Mouse (Mus musculus): ENCODE measurements around the gene Slco4c1. TPM values are rescaled to one million over a fixed set of nuclear protein-coding genes. Genes with fewer than 3 reads are reported as not detected.

The Slco4c1 gene
- polyA plus RNA-seq, 1 experiment from 2014 or later: 0.52 TPM

DNA sequence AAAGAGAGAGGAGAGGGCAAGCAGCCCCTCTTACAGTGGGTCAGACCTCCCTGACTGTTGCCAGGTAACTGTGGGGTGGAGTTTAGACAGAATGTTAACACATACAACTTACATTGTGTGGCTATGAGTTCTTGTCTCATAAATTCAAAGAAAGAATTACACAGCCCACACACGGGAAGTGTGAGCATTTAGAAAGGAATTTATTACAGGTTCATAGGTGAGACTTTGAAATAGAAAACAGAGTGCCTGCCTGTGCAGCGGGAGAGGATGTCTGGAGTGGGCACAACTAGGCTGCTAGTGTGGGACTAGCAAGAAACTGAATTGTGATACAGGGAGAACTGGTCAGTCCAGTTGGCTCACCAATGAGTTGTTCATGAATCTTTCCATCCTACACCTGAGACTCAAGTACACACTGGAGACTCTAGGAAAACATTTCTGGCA, 66.7 kb downstream of the Slco4c1 start:
- Histone ChIP-seq H3K4me1 (ENCODE audit: control insufficient read depth, insufficient read depth, low read length) (no peaks in the 10 kb centered on the region), H3K4me2 (ENCODE audit: low read depth, low read length) (no peak overlapping the region), H3K36me3 (replicated peaks; ENCODE audit: control insufficient read depth, insufficient read depth, low read depth, low read length) (no peaks in the 10 kb centered on the region), H3K9me3 (replicated peaks; ENCODE audit: control insufficient read depth, low read length) (no peaks in the 10 kb centered on the region), H3K4me3 (ENCODE audit: low read depth, low read length) (no peak overlapping the region), H3K27ac (replicated peaks; ENCODE audit: low read depth, low read length) (no peak overlapping the region), H3K9ac (replicated peaks; ENCODE audit: low read length) (no peak overlapping the region), H3K27me3 (ENCODE audit: control insufficient read depth, insufficient read depth, low read length) (no peaks in the 10 kb centered on the region)
- 73% methylated on average over 2 of the region's 2 CpGs for WGBS
- ATAC-seq (replicated peaks; ENCODE audit: insufficient number of reproducible peaks, low FRiP score, low TSS enrichment, low read depth): 0 out of 2 replicates have a peak, but pooled peaks have one; percentile 59
- no peak for DNase-seq (ENCODE audit: low spot score)

DNA sequence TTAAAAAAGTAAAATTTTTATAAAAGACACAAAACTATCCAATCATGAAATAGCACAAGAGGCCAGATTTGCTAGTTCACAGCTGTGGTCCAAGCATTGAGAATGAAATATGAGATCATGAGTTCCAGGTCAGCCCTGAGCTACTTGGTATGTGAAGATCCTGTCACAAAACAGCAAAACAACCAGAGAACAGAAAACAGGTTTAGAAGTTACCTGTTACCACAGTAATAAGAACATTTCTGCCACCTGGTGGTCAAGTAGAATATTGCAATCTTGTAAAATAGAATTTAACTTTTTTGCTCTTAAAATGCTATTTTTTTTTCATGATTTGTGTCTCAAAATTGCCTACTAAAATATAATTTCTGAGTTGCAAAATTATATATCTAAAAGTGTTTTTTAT, 70.4 kb downstream of the Slco4c1 start:
- Histone ChIP-seq H3K4me3 (ENCODE audit: low read depth, low read length) (no peak overlapping the region), H3K9me3 (replicated peaks; ENCODE audit: control insufficient read depth, low read length) (no peaks in the 10 kb centered on the region), H3K27ac (replicated peaks; ENCODE audit: low read depth, low read length) (no peak overlapping the region), H3K9ac (replicated peaks; ENCODE audit: low read length) (no peak overlapping the region), H3K4me1 (ENCODE audit: control insufficient read depth, insufficient read depth, low read length) (no peaks in the 10 kb centered on the region), H3K27me3 (ENCODE audit: control insufficient read depth, insufficient read depth, low read length) (no peaks in the 10 kb centered on the region), H3K4me2 (ENCODE audit: low read depth, low read length) (no peak overlapping the region), H3K36me3 (replicated peaks; ENCODE audit: control insufficient read depth, insufficient read depth, low read depth, low read length) (no peaks in the 10 kb centered on the region)
- ATAC-seq (replicated peaks; ENCODE audit: insufficient number of reproducible peaks, low FRiP score, low TSS enrichment, low read depth): no peak
- DNase-seq (ENCODE audit: low spot score): peak; percentile 80

DNA sequence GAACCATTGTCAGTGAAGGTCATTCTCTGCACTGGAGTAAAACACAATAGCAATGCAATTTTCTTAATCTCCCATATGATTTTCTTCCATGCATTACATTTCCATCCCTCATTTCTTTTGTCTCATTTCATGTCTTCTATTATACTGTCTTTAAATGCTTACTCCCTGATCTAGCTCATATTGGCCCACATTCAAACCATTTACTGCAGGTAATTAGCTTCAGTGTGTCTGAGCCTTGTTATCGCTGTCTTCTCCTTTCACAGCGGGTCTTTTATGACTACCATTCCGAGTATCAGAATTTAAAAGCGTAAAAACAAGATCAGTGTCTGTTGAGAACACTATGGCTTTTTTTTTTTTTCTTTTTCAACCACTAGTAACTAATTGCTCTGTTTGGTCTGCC, 77.3 kb downstream of the Slco4c1 start:
- no peaks in the 10 kb centered on the region for H3K9me3 ChIP-seq (replicated peaks; ENCODE audit: control insufficient read depth, low read length)
- H3K36me3 ChIP-seq (replicated peaks; ENCODE audit: control insufficient read depth, insufficient read depth, low read depth, low read length): no peaks in the 10 kb centered on the region
- 85% methylated on average over 4 of the region's 4 CpGs for WGBS
- no peak overlapping the region for H3K4me2 ChIP-seq (ENCODE audit: low read depth, low read length)
- no peaks in the 10 kb centered on the region for H3K4me1 ChIP-seq (ENCODE audit: control insufficient read depth, insufficient read depth, low read length)
- H3K27me3 ChIP-seq (ENCODE audit: control insufficient read depth, insufficient read depth, low read length): no peaks in the 10 kb centered on the region
- H3K27ac ChIP-seq (replicated peaks; ENCODE audit: low read depth, low read length): no peak overlapping the region
- H3K4me3 ChIP-seq (ENCODE audit: low read depth, low read length): no peak overlapping the region
- no peak for ATAC-seq (replicated peaks; ENCODE audit: insufficient number of reproducible peaks, low FRiP score, low TSS enrichment, low read depth)
- DNase-seq (ENCODE audit: low spot score): no peak
- no peak overlapping the region for H3K9ac ChIP-seq (replicated peaks; ENCODE audit: low read length)

DNA sequence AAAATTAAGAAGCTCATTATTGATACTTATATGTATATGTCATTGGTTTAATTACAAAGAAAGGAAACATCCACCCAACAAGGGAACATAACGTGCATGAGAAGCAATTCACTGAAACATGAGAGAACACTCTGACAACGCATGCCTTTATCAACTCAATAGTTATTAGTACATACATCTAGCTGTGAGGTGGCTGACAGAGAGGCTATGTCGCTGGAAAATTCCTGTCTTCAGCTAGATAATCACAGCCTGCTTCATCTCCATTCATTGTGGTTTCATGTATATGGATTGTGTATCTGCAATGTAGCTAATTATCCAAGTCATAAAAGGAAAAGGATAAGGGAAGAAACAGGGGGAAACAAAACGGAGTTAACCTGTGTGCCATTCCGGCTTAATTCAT, 77.7 kb downstream of the Slco4c1 start:
- 89% methylated on average over 5 of the region's 5 CpGs for WGBS

DNA sequence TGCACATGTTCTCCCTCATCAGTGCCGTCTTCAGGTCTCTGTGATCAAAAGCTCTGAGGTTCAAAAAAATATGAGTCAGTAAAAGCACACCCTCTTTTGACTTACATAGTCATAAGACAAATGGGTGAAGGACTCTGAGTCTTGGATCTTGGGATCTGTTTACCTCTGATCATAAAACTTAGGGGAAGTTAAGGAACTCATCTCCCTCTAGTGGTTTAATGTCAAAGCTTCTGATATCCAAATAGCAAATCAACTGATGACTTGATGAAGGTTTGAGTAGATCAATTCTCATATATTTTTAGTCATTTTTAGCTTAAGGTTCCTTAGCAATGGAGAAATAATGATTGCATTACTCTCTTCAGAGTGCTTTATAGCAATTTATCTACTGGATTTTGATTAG, 82.7 kb downstream of the Slco4c1 start:
- 92% methylated on average over 1 of the region's 1 CpGs for WGBS

More for the DNA sequence above, 77.7 kb downstream of the Slco4c1 start:
- H3K9me3 ChIP-seq (replicated peaks; ENCODE audit: control insufficient read depth, low read length): no peaks in the 10 kb centered on the region
- DNase-seq (ENCODE audit: low spot score): no peak
- H3K27ac ChIP-seq (replicated peaks; ENCODE audit: low read depth, low read length): no peak overlapping the region
- H3K9ac ChIP-seq (replicated peaks; ENCODE audit: low read length): no peak overlapping the region
- H3K36me3 ChIP-seq (replicated peaks; ENCODE audit: control insufficient read depth, insufficient read depth, low read depth, low read length): no peaks in the 10 kb centered on the region
- no peak overlapping the region for H3K4me3 ChIP-seq (ENCODE audit: low read depth, low read length)
- H3K27me3 ChIP-seq (ENCODE audit: control insufficient read depth, insufficient read depth, low read length): no peaks in the 10 kb centered on the region
- H3K4me1 ChIP-seq (ENCODE audit: control insufficient read depth, insufficient read depth, low read length): no peaks in the 10 kb centered on the region
- no peak for ATAC-seq (replicated peaks; ENCODE audit: insufficient number of reproducible peaks, low FRiP score, low TSS enrichment, low read depth)
- no peak overlapping the region for H3K4me2 ChIP-seq (ENCODE audit: low read depth, low read length)

DNA sequence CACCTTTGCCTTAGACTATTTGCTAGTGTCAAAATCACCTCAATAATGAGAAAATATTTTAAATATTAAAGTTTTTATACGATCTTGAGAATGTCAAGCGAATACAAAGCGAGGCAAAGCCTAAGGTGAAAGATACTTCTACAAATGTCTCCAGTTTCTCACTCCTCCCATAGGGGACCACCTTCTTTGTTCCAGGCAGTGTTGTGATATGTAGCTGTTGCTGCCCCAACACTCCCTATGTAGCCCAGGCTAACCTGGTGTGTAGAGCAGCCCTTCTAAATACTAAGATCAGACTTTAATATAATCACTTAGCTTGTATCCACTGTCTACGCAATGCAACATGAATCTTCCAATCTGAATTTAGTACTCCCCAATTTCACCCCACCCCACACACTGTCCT, 97.8 kb downstream of the Slco4c1 start:
- Histone ChIP-seq H3K36me3 (replicated peaks; ENCODE audit: control insufficient read depth, insufficient read depth, low read depth, low read length) (no peaks in the 10 kb centered on the region), H3K9ac (replicated peaks; ENCODE audit: low read length) (no peak overlapping the region), H3K4me1 (ENCODE audit: control insufficient read depth, insufficient read depth, low read length) (no peaks in the 10 kb centered on the region), H3K9me3 (replicated peaks; ENCODE audit: control insufficient read depth, low read length) (no peaks in the 10 kb centered on the region), H3K4me3 (ENCODE audit: low read depth, low read length) (no peak overlapping the region), H3K27me3 (ENCODE audit: control insufficient read depth, insufficient read depth, low read length) (no peaks in the 10 kb centered on the region), H3K27ac (replicated peaks; ENCODE audit: low read depth, low read length) (no peak overlapping the region), H3K4me2 (ENCODE audit: low read depth, low read length) (no peak overlapping the region)
- DNase-seq (ENCODE audit: low spot score): no peak
- ATAC-seq (replicated peaks; ENCODE audit: insufficient number of reproducible peaks, low FRiP score, low TSS enrichment, low read depth): no peak
- WGBS: 92% methylated on average over 4 of the region's 4 CpGs

More for the DNA sequence above, 82.7 kb downstream of the Slco4c1 start:
- H3K27ac ChIP-seq (replicated peaks; ENCODE audit: low read depth, low read length): no peak overlapping the region
- H3K9me3 ChIP-seq (replicated peaks; ENCODE audit: control insufficient read depth, low read length): no peaks in the 10 kb centered on the region
- H3K4me1 ChIP-seq (ENCODE audit: control insufficient read depth, insufficient read depth, low read length): no peaks in the 10 kb centered on the region
- H3K4me2 ChIP-seq (ENCODE audit: low read depth, low read length): no peak overlapping the region
- DNase-seq (ENCODE audit: low spot score) (no peak), ATAC-seq (replicated peaks; ENCODE audit: insufficient number of reproducible peaks, low FRiP score, low TSS enrichment, low read depth) (no peak)
- no peak overlapping the region for H3K4me3 ChIP-seq (ENCODE audit: low read depth, low read length)
- no peak overlapping the region for H3K9ac ChIP-seq (replicated peaks; ENCODE audit: low read length)
- H3K36me3 ChIP-seq (replicated peaks; ENCODE audit: control insufficient read depth, insufficient read depth, low read depth, low read length): no peaks in the 10 kb centered on the region
- H3K27me3 ChIP-seq (ENCODE audit: control insufficient read depth, insufficient read depth, low read length): no peaks in the 10 kb centered on the region

DNA sequence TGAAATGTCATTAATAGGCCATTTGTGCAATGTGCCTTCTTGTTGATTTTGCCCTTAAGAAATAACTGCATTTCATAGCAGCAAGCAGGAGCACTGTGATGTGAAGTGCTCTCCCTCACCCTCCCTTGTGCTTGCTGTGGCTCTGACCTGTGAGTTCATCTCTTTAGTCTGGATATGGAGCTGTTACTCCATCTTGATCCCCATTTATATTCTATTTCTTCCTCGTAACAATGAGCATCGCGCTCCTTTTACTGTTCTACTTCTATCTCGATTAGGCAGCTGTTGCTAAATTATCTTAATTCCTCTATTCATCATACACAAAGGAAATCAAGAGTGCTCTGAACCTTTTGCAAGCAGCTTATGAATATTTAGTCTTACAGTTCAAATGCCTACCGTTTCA, 98.3 kb downstream of the Slco4c1 start:
- no peak for ATAC-seq (replicated peaks; ENCODE audit: insufficient number of reproducible peaks, low FRiP score, low TSS enrichment, low read depth)

DNA sequence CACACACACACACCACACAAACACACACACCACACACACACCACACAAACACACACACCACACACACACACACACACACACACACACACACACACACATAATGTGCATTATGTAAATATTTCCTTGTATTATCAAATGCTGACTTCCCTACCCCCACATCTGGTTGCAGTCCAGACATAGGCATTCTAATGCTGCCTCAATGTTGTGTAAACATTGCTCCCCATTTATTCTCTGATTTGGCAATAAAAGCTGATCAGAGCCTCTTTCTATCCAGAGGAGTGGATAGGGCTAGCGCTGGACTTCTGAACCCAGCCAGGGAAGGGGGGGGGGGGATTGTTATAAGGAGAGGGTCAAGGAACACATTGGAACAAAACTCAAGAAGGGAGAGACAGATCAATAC, 101.7 kb downstream of the Slco4c1 start:
- Histone ChIP-seq H3K4me2 (ENCODE audit: low read depth, low read length) (no peak overlapping the region), H3K9ac (replicated peaks; ENCODE audit: low read length) (no peak overlapping the region), H3K9me3 (replicated peaks; ENCODE audit: control insufficient read depth, low read length) (no peaks in the 10 kb centered on the region), H3K27me3 (ENCODE audit: control insufficient read depth, insufficient read depth, low read length) (no peaks in the 10 kb centered on the region), H3K36me3 (replicated peaks; ENCODE audit: control insufficient read depth, insufficient read depth, low read depth, low read length) (no peaks in the 10 kb centered on the region), H3K4me3 (ENCODE audit: low read depth, low read length) (no peak overlapping the region), H3K4me1 (ENCODE audit: control insufficient read depth, insufficient read depth, low read length) (no peaks in the 10 kb centered on the region), H3K27ac (replicated peaks; ENCODE audit: low read depth, low read length) (no peak overlapping the region)
- WGBS: 92% methylated on average over 1 of the region's 1 CpGs
- DNase-seq (ENCODE audit: low spot score): no peak
- no peak for ATAC-seq (replicated peaks; ENCODE audit: insufficient number of reproducible peaks, low FRiP score, low TSS enrichment, low read depth)

More for the DNA sequence above, 98.3 kb downstream of the Slco4c1 start:
- Histone ChIP-seq H3K4me2 (ENCODE audit: low read depth, low read length) (no peak overlapping the region), H3K4me1 (ENCODE audit: control insufficient read depth, insufficient read depth, low read length) (no peaks in the 10 kb centered on the region), H3K4me3 (ENCODE audit: low read depth, low read length) (no peak overlapping the region), H3K27ac (replicated peaks; ENCODE audit: low read depth, low read length) (no peak overlapping the region), H3K9me3 (replicated peaks; ENCODE audit: control insufficient read depth, low read length) (no peaks in the 10 kb centered on the region), H3K36me3 (replicated peaks; ENCODE audit: control insufficient read depth, insufficient read depth, low read depth, low read length) (no peaks in the 10 kb centered on the region), H3K27me3 (ENCODE audit: control insufficient read depth, insufficient read depth, low read length) (no peaks in the 10 kb centered on the region), H3K9ac (replicated peaks; ENCODE audit: low read length) (no peak overlapping the region)
- WGBS: 91% methylated on average over 5 of the region's 5 CpGs
- no peak for DNase-seq (ENCODE audit: low spot score)
